Mouse (Mus musculus): ENCODE measurements at regions not wholly inside any gene's neighbourhood (a gene's known extent, or its start where the extent isn't known, plus 50 kb on each side); places are given as distances from the start of the nearest gene placed in this dataset.

GRCm38 (mm10) chr7:113095092-113095491 lies 112.2 kb upstream of the Arntl start:
- Histone ChIP-seq H3K4me1 (replicated peaks; ENCODE audit: control insufficient read depth, insufficient read depth, low read length) (no peaks in the 10 kb centered on the region), H3K27me3 (ENCODE audit: control insufficient read depth, insufficient read depth, low read length) (no peaks in the 10 kb centered on the region), H3K4me3 (ENCODE audit: low read depth, low read length) (no peak overlapping the region), H3K9me3 (ENCODE audit: control insufficient read depth, low read length) (no peaks in the 10 kb centered on the region), H3K27ac (ENCODE audit: low read depth, low read length) (no peak overlapping the region), H3K36me3 (ENCODE audit: control insufficient read depth, insufficient read depth, low read length) (no peaks in the 10 kb centered on the region), H3K4me2 (replicated peaks; ENCODE audit: low read depth, low read length) (no peak overlapping the region), H3K9ac (ENCODE audit: low read depth, low read length) (no peak overlapping the region)
- DNase-seq (ENCODE audit: low spot score): no peak
- WGBS: 88% methylated on average over 3 of the region's 3 CpGs
- no peak for ATAC-seq (ENCODE audit: low FRiP score)

DNA sequence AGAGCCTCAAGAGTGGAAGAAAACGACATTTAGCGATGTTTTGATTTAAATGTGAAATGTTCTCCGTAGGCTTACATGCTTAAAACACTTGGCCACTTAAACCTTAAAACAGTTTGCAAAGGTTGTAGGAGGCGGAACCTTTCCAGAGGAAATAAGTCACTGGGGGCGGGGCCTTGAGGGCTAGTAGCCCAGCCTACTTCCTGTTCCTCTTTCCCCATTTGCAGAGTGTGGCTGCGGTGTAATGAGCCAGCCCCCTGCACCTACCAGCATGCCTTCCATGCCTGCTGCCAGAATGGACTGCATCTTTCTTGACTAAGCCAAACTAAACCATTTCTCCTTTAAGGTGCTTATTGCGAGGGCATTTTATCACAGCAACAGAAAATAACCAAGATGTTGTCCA lies 103.0 kb upstream of the Arntl start:
- H3K9ac ChIP-seq (ENCODE audit: low read depth, low read length): no peak overlapping the region
- H3K9me3 ChIP-seq (ENCODE audit: control insufficient read depth, low read length): no peaks in the 10 kb centered on the region
- ATAC-seq (ENCODE audit: low FRiP score) (no peak), DNase-seq (ENCODE audit: low spot score) (no peak)
- 91% methylated on average over 7 of the region's 7 CpGs for WGBS
- H3K36me3 ChIP-seq (ENCODE audit: control insufficient read depth, insufficient read depth, low read length): no peaks in the 10 kb centered on the region
- no peaks in the 10 kb centered on the region for H3K27me3 ChIP-seq (ENCODE audit: control insufficient read depth, insufficient read depth, low read length)
- no peak overlapping the region for H3K27ac ChIP-seq (ENCODE audit: low read depth, low read length)
- H3K4me1 ChIP-seq (replicated peaks; ENCODE audit: control insufficient read depth, insufficient read depth, low read length): no peaks in the 10 kb centered on the region
- H3K4me2 ChIP-seq (replicated peaks; ENCODE audit: low read depth, low read length): no peak overlapping the region
- no peak overlapping the region for H3K4me3 ChIP-seq (ENCODE audit: low read depth, low read length)

- no peaks in the 10 kb centered on the region for H3K4me1 ChIP-seq (replicated peaks; ENCODE audit: control insufficient read depth, insufficient read depth, low read length)
- no peaks in the 10 kb centered on the region for H3K9me3 ChIP-seq (ENCODE audit: control insufficient read depth, low read length)
- H3K4me3 ChIP-seq (ENCODE audit: low read depth, low read length): no peak overlapping the region
- H3K9ac ChIP-seq (ENCODE audit: low read depth, low read length): no peak overlapping the region
- no peak for ATAC-seq (ENCODE audit: low FRiP score)
- no peaks in the 10 kb centered on the region for H3K36me3 ChIP-seq (ENCODE audit: control insufficient read depth, insufficient read depth, low read length)
- no peak overlapping the region for H3K4me2 ChIP-seq (replicated peaks; ENCODE audit: low read depth, low read length)
- 50% methylated on average over 1 of the region's 1 CpGs for WGBS
- no peak for DNase-seq (ENCODE audit: low spot score)
- H3K27ac ChIP-seq (ENCODE audit: low read depth, low read length): no peak overlapping the region
- no peaks in the 10 kb centered on the region for H3K27me3 ChIP-seq (ENCODE audit: control insufficient read depth, insufficient read depth, low read length)
Observed at GRCm38 (mm10) chr7:113105359-113105758, 101.9 kb upstream of the Arntl start.

- Histone ChIP-seq H3K27ac (ENCODE audit: low read depth, low read length) (no peak overlapping the region), H3K4me1 (replicated peaks; ENCODE audit: control insufficient read depth, insufficient read depth, low read length) (no peaks in the 10 kb centered on the region), H3K36me3 (ENCODE audit: control insufficient read depth, insufficient read depth, low read length) (no peaks in the 10 kb centered on the region), H3K9me3 (ENCODE audit: control insufficient read depth, low read length) (no peaks in the 10 kb centered on the region), H3K9ac (ENCODE audit: low read depth, low read length) (no peak overlapping the region), H3K4me3 (ENCODE audit: low read depth, low read length) (no peak overlapping the region), H3K27me3 (ENCODE audit: control insufficient read depth, insufficient read depth, low read length) (no peaks in the 10 kb centered on the region), H3K4me2 (replicated peaks; ENCODE audit: low read depth, low read length) (no peak overlapping the region)
- WGBS: 91% methylated on average over 7 of the region's 7 CpGs
- DNase-seq (ENCODE audit: low spot score): no peak
- no peak for ATAC-seq (ENCODE audit: low FRiP score)
Observed at GRCm38 (mm10) chr7:113106731-113107130, 100.5 kb upstream of the Arntl start.

DNA sequence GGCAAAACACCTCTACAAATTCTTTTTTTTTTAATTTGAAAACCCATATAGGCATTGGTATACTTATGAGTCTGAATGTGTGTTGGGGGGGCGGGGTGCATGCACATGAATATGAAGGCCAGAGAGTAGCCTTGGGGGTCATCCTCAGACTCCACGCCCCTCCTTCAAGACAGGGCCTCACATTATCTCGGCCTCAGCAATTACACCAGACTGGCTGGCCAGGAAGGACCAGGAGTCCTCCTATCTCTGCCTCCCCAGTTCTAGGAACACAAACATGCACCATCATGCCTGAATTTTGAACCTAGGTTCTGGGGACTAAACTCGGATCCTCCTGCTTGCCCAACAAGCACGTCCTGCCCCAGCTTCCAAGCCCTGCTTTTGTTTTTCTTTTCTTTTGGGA lies 99.3 kb upstream of the Arntl start:
- H3K36me3 ChIP-seq (ENCODE audit: control insufficient read depth, insufficient read depth, low read length): no peaks in the 10 kb centered on the region
- ATAC-seq (ENCODE audit: low FRiP score) (no peak), DNase-seq (ENCODE audit: low spot score) (no peak)
- no peak overlapping the region for H3K4me2 ChIP-seq (replicated peaks; ENCODE audit: low read depth, low read length)
- H3K9ac ChIP-seq (ENCODE audit: low read depth, low read length): no peak overlapping the region
- 76% methylated on average over 5 of the region's 5 CpGs for WGBS
- H3K27me3 ChIP-seq (ENCODE audit: control insufficient read depth, insufficient read depth, low read length): no peaks in the 10 kb centered on the region
- H3K27ac ChIP-seq (ENCODE audit: low read depth, low read length): no peak overlapping the region
- H3K4me1 ChIP-seq (replicated peaks; ENCODE audit: control insufficient read depth, insufficient read depth, low read length): no peaks in the 10 kb centered on the region
- no peak overlapping the region for H3K4me3 ChIP-seq (ENCODE audit: low read depth, low read length)
- H3K9me3 ChIP-seq (ENCODE audit: control insufficient read depth, low read length): no peaks in the 10 kb centered on the region

DNA sequence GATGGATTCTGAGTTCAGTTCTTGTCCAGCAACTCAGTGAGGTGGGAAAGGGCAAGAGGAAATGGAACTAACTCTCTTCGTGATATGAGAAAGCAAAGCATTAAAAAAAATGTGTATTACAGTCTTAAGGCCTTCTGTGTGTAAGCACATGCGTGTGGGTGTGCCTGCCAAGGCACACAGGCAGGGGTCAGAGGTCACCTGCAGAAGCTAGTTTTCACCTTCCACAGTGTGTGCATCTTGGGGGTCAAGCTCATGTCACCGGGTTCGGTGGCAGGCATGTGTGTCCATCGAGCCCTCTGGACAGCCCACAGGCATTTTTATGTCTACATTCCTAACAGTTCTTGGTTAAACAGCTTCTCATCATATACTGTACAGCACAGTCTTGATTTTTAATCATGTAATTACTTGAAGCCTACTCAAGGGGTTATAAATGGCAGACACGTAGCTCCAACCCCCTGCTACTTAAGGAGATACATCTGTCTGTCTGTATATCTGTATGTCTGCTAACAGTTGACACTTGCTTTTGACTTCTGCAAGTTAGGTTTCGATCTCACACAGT lies 98.7 kb upstream of the Arntl start:
- no peak for DNase-seq (ENCODE audit: low spot score)
- H3K27ac ChIP-seq (ENCODE audit: low read depth, low read length): no peak overlapping the region
- H3K27me3 ChIP-seq (ENCODE audit: control insufficient read depth, insufficient read depth, low read length): no peaks in the 10 kb centered on the region
- no peaks in the 10 kb centered on the region for H3K4me1 ChIP-seq (replicated peaks; ENCODE audit: control insufficient read depth, insufficient read depth, low read length)
- H3K9me3 ChIP-seq (ENCODE audit: control insufficient read depth, low read length): no peaks in the 10 kb centered on the region
- H3K9ac ChIP-seq (ENCODE audit: low read depth, low read length): no peak overlapping the region
- no peak overlapping the region for H3K4me3 ChIP-seq (ENCODE audit: low read depth, low read length)
- WGBS: 76% methylated on average over 7 of the region's 7 CpGs
- no peak overlapping the region for H3K4me2 ChIP-seq (replicated peaks; ENCODE audit: low read depth, low read length)
- ATAC-seq (ENCODE audit: low FRiP score): no peak
- H3K36me3 ChIP-seq (ENCODE audit: control insufficient read depth, insufficient read depth, low read length): no peaks in the 10 kb centered on the region

DNA sequence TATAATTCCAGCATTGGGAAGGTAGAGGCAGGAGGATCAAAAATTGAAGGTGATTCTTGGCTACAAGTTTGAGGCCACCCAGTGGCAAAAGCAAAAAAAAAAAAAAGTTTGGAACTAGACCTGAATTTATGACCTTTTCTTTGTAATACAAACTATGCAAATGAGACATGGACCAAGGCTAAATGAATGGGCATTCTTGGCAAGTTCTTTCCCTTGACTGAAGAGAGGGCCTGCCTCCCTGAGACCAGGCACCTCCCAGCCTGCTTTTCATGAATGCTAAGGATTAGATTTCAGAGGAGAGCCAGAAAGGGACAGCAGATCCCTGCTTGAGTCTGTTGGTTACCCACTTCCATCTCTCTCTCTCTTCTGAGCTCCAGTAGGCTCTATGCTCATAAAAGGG lies 97.8 kb upstream of the Arntl start:
- no peak overlapping the region for H3K9ac ChIP-seq (ENCODE audit: low read depth, low read length)
- no peak overlapping the region for H3K27ac ChIP-seq (ENCODE audit: low read depth, low read length)
- DNase-seq (ENCODE audit: low spot score) (no peak), ATAC-seq (ENCODE audit: low FRiP score) (no peak)
- H3K4me2 ChIP-seq (replicated peaks; ENCODE audit: low read depth, low read length): no peak overlapping the region
- H3K27me3 ChIP-seq (ENCODE audit: control insufficient read depth, insufficient read depth, low read length): no peaks in the 10 kb centered on the region
- H3K4me3 ChIP-seq (ENCODE audit: low read depth, low read length): no peak overlapping the region
- H3K36me3 ChIP-seq (ENCODE audit: control insufficient read depth, insufficient read depth, low read length): no peaks in the 10 kb centered on the region
- H3K4me1 ChIP-seq (replicated peaks; ENCODE audit: control insufficient read depth, insufficient read depth, low read length): no peaks in the 10 kb centered on the region
- no peaks in the 10 kb centered on the region for H3K9me3 ChIP-seq (ENCODE audit: control insufficient read depth, low read length)

DNA sequence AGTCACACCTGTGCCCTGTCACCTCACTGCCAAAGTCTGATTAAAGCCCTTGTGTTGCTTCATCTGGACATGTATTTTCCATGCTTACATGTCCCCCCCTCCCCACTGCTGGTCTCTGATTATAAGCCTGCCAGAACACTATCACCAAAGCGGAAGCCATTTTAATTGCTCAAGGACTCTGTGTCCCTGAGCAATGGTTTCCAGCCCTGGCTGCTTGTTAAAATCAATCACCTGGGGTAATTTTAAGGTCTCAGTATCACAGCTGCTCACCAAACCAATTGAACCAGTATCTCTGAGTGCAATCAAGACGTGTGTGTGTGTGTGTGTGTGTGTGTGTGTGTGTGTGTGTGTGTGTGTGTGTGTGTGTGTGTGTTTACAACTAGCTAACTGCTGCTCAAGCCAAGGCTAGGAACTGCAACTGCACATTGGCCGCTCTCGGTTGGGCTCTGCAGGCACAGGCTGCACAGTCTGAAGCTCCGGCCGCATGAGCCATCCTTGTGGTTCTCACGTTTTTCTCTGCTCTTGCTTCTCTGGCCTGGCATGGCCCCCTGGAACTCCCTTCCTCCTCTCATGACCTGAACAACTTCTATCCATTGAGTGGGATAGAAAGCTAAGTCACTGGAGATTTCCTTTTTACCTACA lies 96.3 kb upstream of the Arntl start:
- H3K4me2 ChIP-seq (replicated peaks; ENCODE audit: low read depth, low read length): no peak overlapping the region
- no peaks in the 10 kb centered on the region for H3K4me1 ChIP-seq (replicated peaks; ENCODE audit: control insufficient read depth, insufficient read depth, low read length)
- no peaks in the 10 kb centered on the region for H3K36me3 ChIP-seq (ENCODE audit: control insufficient read depth, insufficient read depth, low read length)
- DNase-seq (ENCODE audit: low spot score) (no peak), ATAC-seq (ENCODE audit: low FRiP score) (no peak)
- no peak overlapping the region for H3K4me3 ChIP-seq (ENCODE audit: low read depth, low read length)
- no peak overlapping the region for H3K9ac ChIP-seq (ENCODE audit: low read depth, low read length)
- no peaks in the 10 kb centered on the region for H3K27me3 ChIP-seq (ENCODE audit: control insufficient read depth, insufficient read depth, low read length)
- no peaks in the 10 kb centered on the region for H3K9me3 ChIP-seq (ENCODE audit: control insufficient read depth, low read length)
- WGBS: 82% methylated on average over 7 of the region's 7 CpGs
- no peak overlapping the region for H3K27ac ChIP-seq (ENCODE audit: low read depth, low read length)

DNA sequence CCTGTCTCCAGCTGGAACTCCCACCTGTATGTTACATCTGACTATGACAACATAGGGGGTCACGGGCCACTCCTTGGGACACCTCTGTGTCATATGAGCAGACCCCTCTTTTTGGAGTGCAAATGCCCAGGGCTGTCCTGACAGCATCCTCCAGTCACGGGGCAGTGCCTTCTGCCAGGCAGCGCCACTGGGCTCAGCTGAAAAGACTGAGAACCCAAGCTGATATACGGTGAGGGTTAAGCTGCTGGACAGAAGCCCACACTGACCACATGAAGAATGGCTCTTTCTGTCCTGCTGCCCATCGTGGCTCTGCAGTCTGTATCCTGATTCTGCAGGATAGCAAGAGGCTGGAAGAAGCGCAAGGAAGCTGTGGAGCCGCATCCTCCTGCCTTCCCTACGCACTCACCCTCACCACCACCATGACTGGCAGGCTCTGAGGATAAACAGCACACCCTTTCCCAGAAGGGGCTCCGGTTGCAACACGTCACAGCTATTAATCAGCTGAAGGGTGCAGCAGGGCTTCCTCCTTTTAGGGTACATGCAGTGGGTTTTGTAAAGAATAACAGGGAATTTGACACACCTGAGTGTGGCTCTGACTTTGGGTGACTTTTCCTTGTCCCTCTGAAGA lies 93.9 kb upstream of the Arntl start:
- no peak overlapping the region for H3K4me2 ChIP-seq (replicated peaks; ENCODE audit: low read depth, low read length)
- WGBS: 77% methylated on average over 10 of the region's 10 CpGs

More for the DNA sequence above, 93.9 kb upstream of the Arntl start:
- Histone ChIP-seq H3K4me3 (ENCODE audit: low read depth, low read length) (no peak overlapping the region), H3K9ac (ENCODE audit: low read depth, low read length) (no peak overlapping the region), H3K27me3 (ENCODE audit: control insufficient read depth, insufficient read depth, low read length) (no peaks in the 10 kb centered on the region), H3K36me3 (ENCODE audit: control insufficient read depth, insufficient read depth, low read length) (no peaks in the 10 kb centered on the region), H3K9me3 (ENCODE audit: control insufficient read depth, low read length) (no peaks in the 10 kb centered on the region), H3K27ac (ENCODE audit: low read depth, low read length) (no peak overlapping the region), H3K4me1 (replicated peaks; ENCODE audit: control insufficient read depth, insufficient read depth, low read length) (no peaks in the 10 kb centered on the region)
- no peak for DNase-seq (ENCODE audit: low spot score)
- ATAC-seq (ENCODE audit: low FRiP score): no peak
